Mouse (Mus musculus) hindbrain, embryonic 13.5 days (tissue): ENCODE results near the gene Gars. TPM values are rescaled to one million over a fixed set of nuclear protein-coding genes. Genes with fewer than 3 reads are reported as not detected.
A peak's percentile ranks its signal among the peaks of the same experiment; 100 is the strongest.

Experiments used
- ATAC-seq: fragments of 200-750 bp; cut with Nextera tagmentation; 2 replicates; pipeline ENCODE4 v1.8.0; 2017; ENCODE audit warnings: moderate TSS enrichment; ENCODE audit not compliant: low FRiP score
- H3K27ac ChIP-seq: fragments of 300-500 bp; sonication (generic); 2 replicates; pipeline ENCODE4 v1.5.1; 2015; ENCODE audit warnings: inconsistent platforms, mild to moderate bottlenecking, moderate library complexity
- H3K27me3 ChIP-seq: fragments of 300-500 bp; sonication (generic); 2 replicates; pipeline ENCODE4 v1.6.1; 2015; ENCODE audit warnings: mild to moderate bottlenecking, inconsistent platforms
- H3K36me3 ChIP-seq: fragments of 300-500 bp; sonication (generic); 2 replicates; pipeline ENCODE4 v1.6.1; 2015; ENCODE audit warnings: mild to moderate bottlenecking, inconsistent platforms
- H3K4me1 ChIP-seq: fragments of 300-500 bp; sonication (generic); replicated peaks from 2 replicates; pipeline ENCODE4 v1.6.1; 2015; ENCODE audit warnings: inconsistent platforms
- H3K4me2 ChIP-seq: fragments of 300-500 bp; sonication (generic); 2 replicates; pipeline ENCODE4 v1.6.1; 2015; ENCODE audit warnings: inconsistent platforms, mild to moderate bottlenecking, moderate library complexity
- H3K4me3 ChIP-seq: fragments of 300-500 bp; sonication (generic); 2 replicates; pipeline ENCODE4 v1.5.1; 2015; ENCODE audit warnings: mild to moderate bottlenecking, inconsistent platforms
- H3K9ac ChIP-seq: fragments of 300-500 bp; sonication (generic); 2 replicates; pipeline ENCODE4 v1.6.1; 2015; ENCODE audit warnings: mild to moderate bottlenecking, inconsistent platforms
- H3K9me3 ChIP-seq: fragments of 300-500 bp; sonication (generic); 2 replicates; pipeline ENCODE4 v1.6.1; 2016; ENCODE audit warnings: inconsistent platforms
- WGBS: fragments of 180-500 bp; shearing (Covaris S2); methylation state at CpG from one replicate; pipeline ENCODE4 v1.1.7; 2015; 5-methylcytosine and 5-hydroxymethylcytosine counted together
- polyA plus RNA-seq: library from polyadenylated mRNA; unstranded; fragments of >200 nt; fragmentation: Nextera tagmentation; extraction: Ambion mirVana; gene quantifications from 2 replicates; pipeline ENCODE4 v1.2.1, GENCODE M21; 2015

Gene Gars
- polyA plus RNA-seq, 1 experiment from 2014 or later = 201 TPM

- WGBS = 89% methylated on average over 4 of the region's 4 CpGs
- H3K4me3 ChIP-seq = no peak overlapping the region
- no peak for ATAC-seq
- H3K27ac ChIP-seq = no peak overlapping the region
- H3K9me3 ChIP-seq = no peaks in the 10 kb centered on the region
- H3K9ac ChIP-seq = no peak overlapping the region
- H3K4me2 ChIP-seq = no peak overlapping the region
- peaks cover 86% of the 10 kb centered on the region for H3K36me3 ChIP-seq
- H3K4me1 ChIP-seq = no peaks in the 10 kb centered on the region
- no peaks in the 10 kb centered on the region for H3K27me3 ChIP-seq
These were observed 38.9 kb downstream of the Gars start for GRCm38 (mm10) chr6:55076561-55077255.

GRCm38 (mm10) chr6:55081379-55081778, 43.6 kb downstream of the Gars start:
- 96% methylated on average over 3 of the region's 3 CpGs for whole genome bisulfite sequencing
- no peaks in the 10 kb centered on the region for H3K27me3 ChIP-seq
- H3K36me3 ChIP-seq = peaks cover 52% of the 10 kb centered on the region
- H3K9me3 ChIP-seq = no peaks in the 10 kb centered on the region
- no peak overlapping the region for H3K9ac ChIP-seq
- no peak overlapping the region for H3K4me3 ChIP-seq
- H3K27ac ChIP-seq = no peak overlapping the region
- no peaks in the 10 kb centered on the region for H3K4me1 ChIP-seq
- no peak for ATAC-seq
- H3K4me2 ChIP-seq = no peak overlapping the region

GRCm38 (mm10) chr6:55082261-55083051, 44.6 kb downstream of the Gars start:
- 0 out of 2 replicates have a peak, but pooled peaks have one; percentile 38 for ATAC-seq
- H3K4me3 ChIP-seq = no peak overlapping the region
- no peaks in the 10 kb centered on the region for H3K9me3 ChIP-seq
- no peak overlapping the region for H3K27ac ChIP-seq
- H3K36me3 ChIP-seq = peaks cover 41% of the 10 kb centered on the region
- no peaks in the 10 kb centered on the region for H3K27me3 ChIP-seq
- H3K4me1 ChIP-seq = no peaks in the 10 kb centered on the region
- no peak overlapping the region for H3K4me2 ChIP-seq
- WGBS = 88% methylated on average over 7 of the region's 7 CpGs
- no peak overlapping the region for H3K9ac ChIP-seq

- Histone ChIP-seq H3K9ac (no peak overlapping the region), H3K27ac (no peak overlapping the region), H3K9me3 (no peaks in the 10 kb centered on the region), H3K36me3 (no peaks in the 10 kb centered on the region), H3K27me3 (0 out of 2 replicates have a peak, but pooled peaks cover under 1% of the 10 kb centered on the region), H3K4me2 (no peak overlapping the region), H3K4me3 (no peak overlapping the region), H3K4me1 (no peaks in the 10 kb centered on the region)
- WGBS = 68% methylated on average over 4 of the region's 4 CpGs
- ATAC-seq = no peak
These were observed 49.5 kb downstream of the Gars start for GRCm38 (mm10) chr6:55087355-55087754.

GRCm38 (mm10) chr6:55090639-55091038, 52.8 kb downstream of the Gars start:
- H3K9me3 ChIP-seq = no peaks in the 10 kb centered on the region
- peaks cover 7% of the 10 kb centered on the region for H3K4me1 ChIP-seq
- H3K4me3 ChIP-seq = no peak overlapping the region
- no peak for ATAC-seq
- no peak overlapping the region for H3K9ac ChIP-seq
- no peak overlapping the region for H3K27ac ChIP-seq
- 42% methylated on average over 4 of the region's 4 CpGs for WGBS
- no peaks in the 10 kb centered on the region for H3K36me3 ChIP-seq
- 0 out of 2 replicates have a peak, but pooled peaks cover 3% of the 10 kb centered on the region for H3K27me3 ChIP-seq
- H3K4me2 ChIP-seq = no peak overlapping the region

GRCm38 (mm10) chr6:55091396-55091795, 53.6 kb downstream of the Gars start:
- peaks cover 7% of the 10 kb centered on the region for H3K4me1 ChIP-seq
- H3K9ac ChIP-seq = no peak overlapping the region
- 0 out of 2 replicates have a peak, but pooled peaks cover 3% of the 10 kb centered on the region for H3K27me3 ChIP-seq
- WGBS = 97% methylated on average over 9 of the region's 9 CpGs
- H3K4me3 ChIP-seq = no peak overlapping the region
- H3K36me3 ChIP-seq = no peaks in the 10 kb centered on the region
- H3K9me3 ChIP-seq = no peaks in the 10 kb centered on the region
- ATAC-seq = no peak
- H3K27ac ChIP-seq = no peak overlapping the region
- H3K4me2 ChIP-seq = no peak overlapping the region

- peak; percentile 65 for ATAC-seq
These were observed 55.8 kb downstream of the Gars start for GRCm38 (mm10) chr6:55093431-55094146.

GRCm38 (mm10) chr6:55098030-55098429, 60.2 kb downstream of the Gars start:
- 79% methylated on average over 5 of the region's 5 CpGs for WGBS
- H3K9me3 ChIP-seq = no peaks in the 10 kb centered on the region
- no peak for ATAC-seq
- no peak overlapping the region for H3K4me3 ChIP-seq
- no peak overlapping the region for H3K4me2 ChIP-seq
- peaks cover 7% of the 10 kb centered on the region for H3K4me1 ChIP-seq
- no peaks in the 10 kb centered on the region for H3K27me3 ChIP-seq
- no peak overlapping the region for H3K9ac ChIP-seq
- H3K36me3 ChIP-seq = no peaks in the 10 kb centered on the region
- no peak overlapping the region for H3K27ac ChIP-seq

More at GRCm38 (mm10) chr6:55093431-55094146, 55.8 kb downstream of the Gars start:
- no peaks in the 10 kb centered on the region for H3K36me3 ChIP-seq
- H3K4me2 ChIP-seq = no peak overlapping the region
- WGBS = 47% methylated on average over 6 of the region's 6 CpGs
- no peaks in the 10 kb centered on the region for H3K9me3 ChIP-seq
- peaks cover 7% of the 10 kb centered on the region for H3K4me1 ChIP-seq
- H3K4me3 ChIP-seq = no peak overlapping the region
- H3K27ac ChIP-seq = peak overlapping the region; percentile 35; the same call in 1 of the 2 replicates
- H3K27me3 ChIP-seq = 0 out of 2 replicates have a peak, but pooled peaks cover 3% of the 10 kb centered on the region
- no peak overlapping the region for H3K9ac ChIP-seq

GRCm38 (mm10) chr6:55098603-55099002, 60.8 kb downstream of the Gars start:
- H3K4me3 ChIP-seq = no peak overlapping the region
- no peak overlapping the region for H3K4me2 ChIP-seq
- WGBS = 86% methylated on average over 5 of the region's 5 CpGs
- H3K27me3 ChIP-seq = no peaks in the 10 kb centered on the region
- no peaks in the 10 kb centered on the region for H3K36me3 ChIP-seq
- H3K27ac ChIP-seq = no peak overlapping the region
- H3K9me3 ChIP-seq = no peaks in the 10 kb centered on the region
- H3K9ac ChIP-seq = no peak overlapping the region
- no peak for ATAC-seq
- H3K4me1 ChIP-seq = peaks cover 5% of the 10 kb centered on the region

GRCm38 (mm10) chr6:55108358-55108757, 70.6 kb downstream of the Gars start:
- 20% methylated on average over 7 of the region's 7 CpGs for WGBS
- no peak overlapping the region for H3K27ac ChIP-seq
- H3K4me2 ChIP-seq = no peak overlapping the region
- H3K4me1 ChIP-seq = no peaks in the 10 kb centered on the region
- no peak overlapping the region for H3K9ac ChIP-seq
- ATAC-seq = no peak
- H3K9me3 ChIP-seq = no peaks in the 10 kb centered on the region; the same call in 1 of the 2 replicates
- H3K4me3 ChIP-seq = no peak overlapping the region
- H3K36me3 ChIP-seq = no peaks in the 10 kb centered on the region
- peaks cover 44% of the 10 kb centered on the region for H3K27me3 ChIP-seq

GRCm38 (mm10) chr6:55117325-55118109, 79.7 kb downstream of the Gars start:
- Histone ChIP-seq H3K4me3 (peak overlapping the region; percentile 52), H3K4me1 (peaks cover 27% of the 10 kb centered on the region), H3K4me2 (peak overlapping the region; percentile 68), H3K27ac (no peak overlapping the region), H3K36me3 (no peaks in the 10 kb centered on the region), H3K9me3 (no peaks in the 10 kb centered on the region), H3K9ac (peak overlapping the region; percentile 68), H3K27me3 (peaks cover 84% of the 10 kb centered on the region)
- peak; percentile 59 for ATAC-seq
- WGBS = under 1% methylated on average over 68 of the region's 68 CpGs
